Mouse (Mus musculus): ENCODE results near the gene Igsf23. TPM values are rescaled to one million over a fixed set of nuclear protein-coding genes. Genes with fewer than 3 reads are reported as not detected.

Gene Igsf23
- polyA plus RNA-seq, 1 experiment from 2014 or later: 189 TPM

DNA sequence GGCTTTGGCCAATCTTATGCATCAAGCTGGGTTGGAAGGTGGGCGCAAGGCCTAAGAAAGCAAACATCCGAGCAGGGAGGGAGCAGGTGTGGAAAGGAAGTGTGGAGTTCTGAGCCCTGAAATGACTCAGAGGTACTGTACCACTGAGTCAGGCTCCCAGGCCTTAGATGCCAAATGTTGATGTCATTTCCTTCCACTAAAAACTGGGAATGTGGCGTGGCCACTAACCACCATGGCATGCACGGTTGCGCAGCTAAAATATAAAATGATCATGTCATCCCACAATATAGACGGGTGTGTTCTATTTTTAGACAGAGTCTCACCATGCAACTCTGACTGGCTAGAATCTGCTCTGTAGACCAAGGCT lies 39.3 kb downstream of the Igsf23 start:
- Histone ChIP-seq H3K4me3 (ENCODE audit: low read depth, low read length) (no peak overlapping the region), H3K27me3 (replicated peaks; ENCODE audit: control insufficient read depth, insufficient read depth, low read length) (no peaks in the 10 kb centered on the region), H3K4me2 (replicated peaks; ENCODE audit: low read depth) (no peak overlapping the region), H3K9me3 (ENCODE audit: control insufficient read depth) (no peaks in the 10 kb centered on the region), H3K9ac (ENCODE audit: low read depth, low read length) (no peak overlapping the region), H3K36me3 (ENCODE audit: control insufficient read depth, insufficient read depth) (peaks cover 64% of the 10 kb centered on the region), H3K27ac (ENCODE audit: low read depth, low read length) (no peak overlapping the region), H3K4me1 (replicated peaks; ENCODE audit: control insufficient read depth, insufficient read depth, low read length) (no peaks in the 10 kb centered on the region)
- no peak for TF ChIP-seq CTCF (IDR thresholded peaks at IDR 0.05; ENCODE audit: low read depth)
- no peak for ATAC-seq
- WGBS: 77% methylated on average over 6 of the region's 6 CpGs

DNA sequence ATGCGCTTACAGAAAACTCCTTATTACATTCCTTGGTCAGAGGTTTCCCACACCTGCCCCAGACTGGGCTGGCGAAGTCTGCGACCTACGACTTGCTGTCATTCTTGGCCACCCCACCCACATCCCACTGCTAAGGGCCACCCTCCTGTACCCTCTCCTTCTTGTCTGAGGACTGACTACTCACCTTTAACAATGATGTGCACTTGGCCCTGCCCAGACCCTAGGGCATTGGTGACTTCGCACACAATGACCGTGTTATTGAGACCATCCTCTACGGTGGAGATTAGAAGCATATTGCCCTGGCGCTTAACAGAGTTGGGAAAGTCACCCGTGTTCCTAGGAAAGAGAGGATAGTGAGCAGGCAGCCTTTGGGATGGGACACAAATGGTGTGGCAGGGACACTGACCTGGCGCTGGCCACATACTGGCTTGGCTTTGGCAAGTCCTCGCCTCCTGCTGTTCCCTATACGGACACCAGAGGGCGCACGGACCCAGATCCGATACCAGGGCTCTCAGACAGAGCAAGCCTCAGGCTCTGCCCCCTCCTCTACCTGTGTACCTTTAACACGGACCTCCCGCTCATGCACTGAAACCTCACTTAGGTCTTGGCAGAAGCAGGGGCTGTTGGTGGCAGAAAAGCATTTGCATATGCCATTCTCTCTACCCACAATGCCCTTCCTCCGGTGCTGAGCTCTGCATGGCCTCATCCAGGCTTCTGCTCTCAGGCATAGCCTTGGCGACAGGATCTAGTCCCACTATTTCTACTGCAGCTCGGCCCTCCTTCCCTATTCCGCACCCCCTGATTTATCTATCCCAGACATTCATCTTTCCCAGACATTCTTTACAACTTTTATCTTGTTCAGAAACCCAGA lies 39.9 kb downstream of the Igsf23 start:
- peak; percentile 51; the same call in 1 of the 2 replicates for ATAC-seq
- WGBS: 50% methylated on average over 21 of the region's 21 CpGs

GRCm38 (mm10) chr7:19889881-19890280 lies 60.7 kb downstream of the Igsf23 start:
- ATAC-seq: no peak
- Histone ChIP-seq H3K36me3 (ENCODE audit: control insufficient read depth, insufficient read depth) (no peaks in the 10 kb centered on the region), H3K9me3 (ENCODE audit: control insufficient read depth) (no peaks in the 10 kb centered on the region), H3K9ac (ENCODE audit: low read depth, low read length) (no peak overlapping the region), H3K4me1 (replicated peaks; ENCODE audit: control insufficient read depth, insufficient read depth, low read length) (no peaks in the 10 kb centered on the region), H3K27me3 (replicated peaks; ENCODE audit: control insufficient read depth, insufficient read depth, low read length) (no peaks in the 10 kb centered on the region), H3K27ac (ENCODE audit: low read depth, low read length) (no peak overlapping the region), H3K4me3 (ENCODE audit: low read depth, low read length) (no peak overlapping the region), H3K4me2 (replicated peaks; ENCODE audit: low read depth) (no peak overlapping the region)
- WGBS: 47% methylated on average over 8 of the region's 8 CpGs
- peak; percentile 85 for TF ChIP-seq CTCF (IDR thresholded peaks at IDR 0.05; ENCODE audit: low read depth)

More for the DNA sequence above, 39.9 kb downstream of the Igsf23 start:
- no peak overlapping the region for H3K27ac ChIP-seq (ENCODE audit: low read depth, low read length)
- H3K27me3 ChIP-seq (replicated peaks; ENCODE audit: control insufficient read depth, insufficient read depth, low read length): no peaks in the 10 kb centered on the region
- peak; percentile 98 for TF ChIP-seq CTCF (IDR thresholded peaks at IDR 0.05; ENCODE audit: low read depth)
- H3K4me1 ChIP-seq (replicated peaks; ENCODE audit: control insufficient read depth, insufficient read depth, low read length): no peaks in the 10 kb centered on the region
- no peak overlapping the region for H3K9ac ChIP-seq (ENCODE audit: low read depth, low read length)
- H3K9me3 ChIP-seq (ENCODE audit: control insufficient read depth): no peaks in the 10 kb centered on the region
- H3K4me3 ChIP-seq (ENCODE audit: low read depth, low read length): no peak overlapping the region
- H3K4me2 ChIP-seq (replicated peaks; ENCODE audit: low read depth): no peak overlapping the region
- peaks cover 61% of the 10 kb centered on the region for H3K36me3 ChIP-seq (ENCODE audit: control insufficient read depth, insufficient read depth)

- Histone ChIP-seq H3K9ac (ENCODE audit: low read depth, low read length) (no peak within 1 kb of the TSS), H3K36me3 (ENCODE audit: control insufficient read depth, insufficient read depth) (no peaks in the 10 kb centered on the region), H3K9me3 (ENCODE audit: control insufficient read depth) (no peaks in the 10 kb centered on the region), H3K27ac (ENCODE audit: low read depth, low read length) (no peak within 1 kb of the TSS), H3K4me2 (replicated peaks; ENCODE audit: low read depth) (no peak within 1 kb of the TSS), H3K4me1 (replicated peaks; ENCODE audit: control insufficient read depth, insufficient read depth, low read length) (no peaks in the 10 kb centered on the region), H3K27me3 (replicated peaks; ENCODE audit: control insufficient read depth, insufficient read depth, low read length) (no peaks in the 10 kb centered on the region), H3K4me3 (ENCODE audit: low read depth, low read length) (no peak within 1 kb of the TSS)
- no peak for TF ChIP-seq CTCF (IDR thresholded peaks at IDR 0.05; ENCODE audit: low read depth)
- ATAC-seq: no peak
- 48% methylated on average over 7 of the region's 7 CpGs for WGBS
Observed at GRCm38 (mm10) chr7:19887849-19888248, 62.7 kb downstream of the Igsf23 start, which contains the start of gene Ceacam19. Gene Ceacam19, minus strand, starts transcription at chr7:19887965.

Other genes with a start within 250 kb of the Igsf23 start
- gene Tomm40, start 235.3 kb downstream of the Igsf23 start, polyA plus RNA-seq (2015; fragmentation: Nextera tagmentation; extraction: Ambion mirVana): 80.1 and 85.5 TPM in 2 replicates
- gene Nectin2, start 200.3 kb downstream of the Igsf23 start, polyA plus RNA-seq (2015; fragmentation: Nextera tagmentation; extraction: Ambion mirVana): 93.1 and 94.7 TPM in 2 replicates
- 36.2 and 38.0 TPM in 2 replicates for gene Bcam, start 179.7 kb downstream of the Igsf23 start, polyA plus RNA-seq (2015; fragmentation: Nextera tagmentation; extraction: Ambion mirVana)
- gene Cblc, start 153.9 kb downstream of the Igsf23 start, polyA plus RNA-seq (2015; fragmentation: Nextera tagmentation; extraction: Ambion mirVana): 54.8 and 56.5 TPM in 2 replicates
- 19.0 and 23.7 TPM in 2 replicates for gene Bcl3, start 128.0 kb downstream of the Igsf23 start, polyA plus RNA-seq (2015; fragmentation: Nextera tagmentation; extraction: Ambion mirVana)
- gene Gm19345, start 98.8 kb downstream of the Igsf23 start, polyA plus RNA-seq (2015; fragmentation: Nextera tagmentation; extraction: Ambion mirVana): 0.16 and 0.39 TPM in 2 replicates
- gene Ceacam16, start 89.5 kb downstream of the Igsf23 start, polyA plus RNA-seq (2015; fragmentation: Nextera tagmentation; extraction: Ambion mirVana): not detected in 2 replicates
- not detected in 2 replicates for gene Ceacam19, start 62.8 kb downstream of the Igsf23 start, polyA plus RNA-seq (2015; fragmentation: Nextera tagmentation; extraction: Ambion mirVana)
- 8.9 and 10.7 TPM in 2 replicates for gene Pvr, start 29.6 kb downstream of the Igsf23 start, polyA plus RNA-seq (2015; fragmentation: Nextera tagmentation; extraction: Ambion mirVana)
- 36.1 and 39.7 TPM in 2 replicates for gene Ceacam20, start 14.7 kb upstream of the Igsf23 start, polyA plus RNA-seq (2015; fragmentation: Nextera tagmentation; extraction: Ambion mirVana)
- 1.9 and 2.7 TPM in 2 replicates for gene Nlrp9b, start 40.7 kb upstream of the Igsf23 start, polyA plus RNA-seq (2015; fragmentation: Nextera tagmentation; extraction: Ambion mirVana)
- not detected in 2 replicates for gene Vmn1r91, start 148.9 kb upstream of the Igsf23 start, polyA plus RNA-seq (2015; fragmentation: Nextera tagmentation; extraction: Ambion mirVana)
- not detected in 2 replicates for gene Gm16442, start 171.8 kb upstream of the Igsf23 start, polyA plus RNA-seq (2015; fragmentation: Nextera tagmentation; extraction: Ambion mirVana)
- not detected in 2 replicates for gene Vmn1r93, start 188.3 kb upstream of the Igsf23 start, polyA plus RNA-seq (2015; fragmentation: Nextera tagmentation; extraction: Ambion mirVana)
- gene Vmn1r94, start 217.6 kb upstream of the Igsf23 start, polyA plus RNA-seq (2015; fragmentation: Nextera tagmentation; extraction: Ambion mirVana): not detected in 2 replicates
- gene Vmn1r95, start 243.0 kb upstream of the Igsf23 start, polyA plus RNA-seq (2015; fragmentation: Nextera tagmentation; extraction: Ambion mirVana): not detected in 2 replicates

Measured in intestine, postnatal 0 days (tissue).